Mouse (Mus musculus): Measurements from ENCODE around the gene Gm5728. TPM values are rescaled to one million over a fixed set of nuclear protein-coding genes. Genes with fewer than 3 reads are reported as not detected.
"Not testable (repeated sequence)": the region's sequence is repeated elsewhere in the genome, so short reads cannot be mapped to it uniquely, and the experiment has no call there.

Gene Gm5728
- polyA plus RNA-seq (2015; fragmentation: Nextera tagmentation; extraction: Ambion mirVana): not detected in 2 replicates

DNA sequence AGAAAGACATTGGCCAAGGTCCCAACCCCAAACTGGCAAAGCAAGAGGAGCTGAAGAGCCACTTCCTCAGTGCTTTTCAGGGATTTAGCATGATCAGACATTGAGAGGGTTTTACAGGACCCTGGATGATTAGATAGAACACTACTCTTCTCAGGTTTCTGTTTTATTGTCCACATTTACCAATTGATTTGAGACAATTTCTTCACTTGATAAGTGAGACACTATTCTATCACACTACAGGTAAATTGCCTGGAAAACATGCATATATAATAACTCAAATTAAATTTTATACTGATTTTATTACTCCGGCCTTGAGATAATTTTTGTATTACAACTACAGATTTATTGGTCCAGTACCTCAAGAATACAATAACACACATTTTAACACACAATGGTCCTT is at the start of gene Gm5728:
TSS of gene Gm5728 (minus strand) at position 101 of the 400 bp plus-strand sequence.
- not testable (repeated sequence) for ATAC-seq (ENCODE audit: insufficient number of reproducible peaks, low FRiP score, low TSS enrichment, low read depth); H3K9ac ChIP-seq; H3K4me1 ChIP-seq; H3K27me3 ChIP-seq; H3K4me3 ChIP-seq (replicated peaks); H3K27ac ChIP-seq (replicated peaks); H3K4me2 ChIP-seq (replicated peaks); H3K9me3 ChIP-seq (replicated peaks); H3K36me3 ChIP-seq
- no CpG with 5 or more reads among the region's 1 CpGs for WGBS

DNA sequence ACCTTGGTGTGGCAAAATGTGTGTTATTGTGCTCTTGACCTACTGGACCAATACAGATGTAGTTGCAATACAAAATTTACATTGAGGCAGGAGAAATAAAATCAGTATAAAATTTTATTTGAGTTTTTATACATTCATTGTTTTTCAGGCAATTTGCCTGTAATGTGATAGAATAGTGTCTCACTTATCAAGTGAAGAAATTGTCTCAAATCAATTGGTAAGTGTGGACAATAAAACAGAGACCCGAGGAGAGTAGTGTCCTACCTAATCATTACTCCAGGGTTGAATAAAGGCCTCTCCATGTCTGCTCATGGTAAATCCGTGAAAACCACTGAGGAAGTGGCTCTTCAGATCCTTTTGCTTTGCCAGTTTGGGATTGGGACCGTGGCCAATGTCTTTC is 42.4 kb upstream of the Gm5728 start, which contains the start of gene Vmn1r100:
TSS of gene Vmn1r100 (plus strand) at position 301 of the 400 bp plus-strand sequence.
- not testable (repeated sequence) for H3K27ac ChIP-seq (replicated peaks); H3K4me2 ChIP-seq (replicated peaks); H3K9me3 ChIP-seq (replicated peaks); H3K4me3 ChIP-seq (replicated peaks); ATAC-seq (ENCODE audit: insufficient number of reproducible peaks, low FRiP score, low TSS enrichment, low read depth); H3K4me1 ChIP-seq; H3K9ac ChIP-seq; H3K27me3 ChIP-seq; H3K36me3 ChIP-seq
- no CpG with 5 or more reads among the region's 3 CpGs for WGBS

DNA sequence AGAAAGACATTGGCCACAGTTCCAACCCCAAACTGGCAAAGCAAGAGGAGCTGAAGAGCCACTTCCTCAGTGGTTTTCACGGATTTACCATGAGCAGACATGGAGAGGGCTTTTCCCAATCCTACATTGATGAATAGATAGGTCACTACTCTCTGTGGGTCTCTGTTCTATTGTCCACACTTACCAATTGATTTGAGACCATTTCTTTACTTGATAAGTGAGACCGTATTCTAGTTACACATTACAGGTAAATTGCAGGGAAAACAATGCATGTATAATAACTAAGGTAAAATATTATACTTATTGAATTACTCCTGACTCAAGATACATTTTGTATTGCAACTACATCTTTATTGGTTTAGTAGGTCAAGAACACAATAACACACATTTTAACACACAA is 41.2 kb downstream of the Gm5728 start, which contains the start of gene Gm4133:
TSS of gene Gm4133 (minus strand) at position 101 of the 400 bp plus-strand sequence.
- H3K27me3 ChIP-seq; H3K9ac ChIP-seq; H3K4me1 ChIP-seq; H3K9me3 ChIP-seq (replicated peaks); H3K36me3 ChIP-seq; H3K4me3 ChIP-seq (replicated peaks); H3K4me2 ChIP-seq (replicated peaks); H3K27ac ChIP-seq (replicated peaks); ATAC-seq (ENCODE audit: insufficient number of reproducible peaks, low FRiP score, low TSS enrichment, low read depth): not testable (repeated sequence)
- no CpG with 5 or more reads among the region's 2 CpGs for WGBS

Other genes with a start within 250 kb of the Gm5728 start
- not detected in 2 replicates for gene Vmn1r93, start 236.3 kb downstream of the Gm5728 start, polyA plus RNA-seq (2015; fragmentation: Nextera tagmentation; extraction: Ambion mirVana)
- gene Vmn1r94, start 207.0 kb downstream of the Gm5728 start, polyA plus RNA-seq (2015; fragmentation: Nextera tagmentation; extraction: Ambion mirVana): not detected in 2 replicates
- not detected in 2 replicates for gene Vmn1r95, start 181.7 kb downstream of the Gm5728 start, polyA plus RNA-seq (2015; fragmentation: Nextera tagmentation; extraction: Ambion mirVana)
- not detected in 2 replicates for gene Gm6164, start 169.8 kb downstream of the Gm5728 start, polyA plus RNA-seq (2015; fragmentation: Nextera tagmentation; extraction: Ambion mirVana)
- not detected in 2 replicates for gene Gm4498, start 141.6 kb downstream of the Gm5728 start, polyA plus RNA-seq (2015; fragmentation: Nextera tagmentation; extraction: Ambion mirVana)
- not detected in 2 replicates for gene Gm5890, start 112.6 kb downstream of the Gm5728 start, polyA plus RNA-seq (2015; fragmentation: Nextera tagmentation; extraction: Ambion mirVana)
- gene Gm4133, start 41.3 kb downstream of the Gm5728 start, polyA plus RNA-seq (2015; fragmentation: Nextera tagmentation; extraction: Ambion mirVana): not detected in 2 replicates
- gene Vmn1r100, start 42.5 kb upstream of the Gm5728 start, polyA plus RNA-seq (2015; fragmentation: Nextera tagmentation; extraction: Ambion mirVana): not detected in 2 replicates
- not detected in 2 replicates for gene Vmn1r101, start 67.2 kb upstream of the Gm5728 start, polyA plus RNA-seq (2015; fragmentation: Nextera tagmentation; extraction: Ambion mirVana)
- gene Gm10670, start 99.5 kb upstream of the Gm5728 start, polyA plus RNA-seq (2015; fragmentation: Nextera tagmentation; extraction: Ambion mirVana): not detected in 2 replicates
- not detected in 2 replicates for gene Vmn1r103, start 135.1 kb upstream of the Gm5728 start, polyA plus RNA-seq (2015; fragmentation: Nextera tagmentation; extraction: Ambion mirVana)
- gene Vmn1r104, start 158.4 kb upstream of the Gm5728 start, polyA plus RNA-seq (2015; fragmentation: Nextera tagmentation; extraction: Ambion mirVana): not detected in 2 replicates
- gene Gm5726, start 170.3 kb upstream of the Gm5728 start, polyA plus RNA-seq (2015; fragmentation: Nextera tagmentation; extraction: Ambion mirVana): not detected in 2 replicates
- gene Gm4141, start 200.8 kb upstream of the Gm5728 start, polyA plus RNA-seq (2015; fragmentation: Nextera tagmentation; extraction: Ambion mirVana): not detected in 2 replicates
- not detected in 2 replicates for gene Gm4513, start 223.6 kb upstream of the Gm5728 start, polyA plus RNA-seq (2015; fragmentation: Nextera tagmentation; extraction: Ambion mirVana)